Mouse (Mus musculus) Muller cell, postnatal 12 days (primary cell): ENCODE measurements around the gene Zfp579.

Experiments
- DNase-seq: peaks from one replicate; pipeline ENCODE4 v3.0.0-alpha.2; 2015; ENCODE audit errors: inconsistent ontology term

Gene Zfp579

GRCm38 (mm10) chr7:4957361-4957760 is 38.6 kb downstream of the Zfp579 start:
- no peak for DNase-seq

DNA sequence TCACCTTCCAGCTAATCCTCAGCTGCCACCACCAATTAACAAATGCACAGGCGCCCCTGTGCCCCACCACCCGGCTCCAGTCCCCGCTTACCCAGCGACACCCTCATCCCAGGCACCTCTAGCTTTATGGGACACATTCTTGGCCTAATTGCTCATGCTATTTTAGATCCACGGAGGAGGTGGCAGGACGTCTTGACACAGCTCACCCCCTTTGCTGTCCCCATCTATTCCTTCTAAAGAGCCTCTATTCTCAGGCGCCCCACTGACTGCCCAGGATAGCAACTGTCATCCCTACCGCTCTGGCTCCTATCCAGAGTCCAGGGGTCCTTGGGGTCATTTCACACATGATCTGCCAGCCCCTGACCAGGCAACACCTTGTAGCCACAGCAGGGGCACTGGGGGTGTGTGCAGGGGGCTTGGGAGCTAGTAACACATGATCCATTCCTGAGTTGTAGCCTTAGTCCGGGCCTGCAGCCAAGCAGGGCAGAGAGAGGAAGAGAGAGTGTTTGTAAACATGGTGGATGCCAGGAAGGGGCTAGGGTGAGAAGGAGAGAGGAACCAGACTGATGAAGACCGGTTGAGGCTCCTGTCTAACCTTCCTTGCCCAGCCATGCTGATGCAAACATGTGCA is 42.0 kb downstream of the Zfp579 start:
- DNase-seq, result no peak

DNA sequence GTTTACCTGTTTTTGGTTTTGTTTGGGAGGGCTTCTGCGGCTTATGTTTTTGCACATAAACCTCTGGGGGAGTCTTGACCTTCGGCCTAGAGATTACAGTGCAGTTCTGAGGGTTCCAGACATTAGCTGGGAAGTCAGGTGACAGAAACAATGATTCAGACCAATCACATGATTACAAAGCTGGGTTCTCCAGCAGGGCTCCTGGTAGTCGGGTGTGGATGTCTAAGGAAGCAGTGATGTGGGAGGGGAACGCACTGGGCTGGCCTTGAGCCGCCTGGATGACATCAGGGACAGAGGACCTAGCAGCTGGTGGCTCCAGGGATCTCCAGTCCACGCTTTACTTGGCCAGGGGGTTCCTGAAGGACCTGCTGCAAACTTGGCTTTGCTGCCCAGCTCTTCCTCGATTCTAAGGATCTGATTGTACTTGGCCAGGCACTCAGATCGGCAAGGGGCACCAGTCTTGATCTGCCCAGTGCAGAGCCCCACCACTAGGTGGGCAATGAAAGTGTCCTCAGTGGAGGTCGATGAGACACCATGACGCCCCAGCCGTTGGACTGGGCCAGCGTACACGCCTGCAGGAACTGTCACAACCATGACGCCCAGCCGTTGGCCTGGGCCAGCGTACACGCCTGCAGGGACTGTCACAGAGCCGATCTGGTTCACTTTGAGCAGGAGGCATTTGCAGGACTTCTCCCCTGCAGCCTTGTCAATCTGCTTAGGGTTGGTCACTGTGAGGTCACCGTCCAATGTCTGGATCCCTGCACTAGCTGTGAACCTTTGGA is 45.2 kb downstream of the Zfp579 start:
- DNase-seq, result no peak

GRCm38 (mm10) chr7:4948386-4948785 is 47.6 kb downstream of the Zfp579 start:
- DNase-seq, result no peak

GRCm38 (mm10) chr7:4947855-4948254 is 48.1 kb downstream of the Zfp579 start:
- DNase-seq, result no peak

DNA sequence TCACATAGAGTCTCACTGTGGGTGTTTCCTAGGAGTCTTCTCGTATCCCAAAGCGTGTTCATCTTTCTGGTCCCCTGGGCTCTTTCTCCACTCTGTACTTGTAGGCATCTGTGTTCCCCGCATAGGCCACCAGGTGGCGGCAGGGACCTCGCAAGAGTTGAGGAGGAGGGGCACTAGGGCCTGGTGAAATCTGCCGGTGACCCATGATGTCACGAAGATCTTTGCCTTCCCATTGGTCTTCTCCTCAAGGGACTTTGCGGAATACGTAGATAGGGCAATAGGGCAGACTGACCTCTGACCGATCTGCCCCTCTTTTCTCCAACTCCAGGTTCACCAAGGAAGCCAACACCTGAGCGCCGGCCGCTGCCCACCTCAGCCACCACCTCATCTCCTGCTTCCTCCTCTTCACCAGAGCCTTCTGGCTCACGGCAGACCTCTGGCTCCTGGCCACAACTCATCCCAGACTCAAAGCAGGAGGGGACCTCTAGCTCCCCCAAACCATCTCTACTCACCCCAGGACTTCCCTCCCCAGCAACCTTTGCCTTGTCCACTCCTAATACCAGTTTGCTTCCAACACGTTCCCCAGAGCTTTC is 52.6 kb downstream of the Zfp579 start:
- peak; percentile 93 for DNase-seq

GRCm38 (mm10) chr7:4942673-4943072 is 53.3 kb downstream of the Zfp579 start:
- no peak for DNase-seq

GRCm38 (mm10) chr7:4940068-4940479 is 55.9 kb downstream of the Zfp579 start:
- peak; percentile 76 for DNase-seq

- DNase-seq, result peak; percentile 22
Observed at GRCm38 (mm10) chr7:4938456-4938855, 57.5 kb downstream of the Zfp579 start.

DNA sequence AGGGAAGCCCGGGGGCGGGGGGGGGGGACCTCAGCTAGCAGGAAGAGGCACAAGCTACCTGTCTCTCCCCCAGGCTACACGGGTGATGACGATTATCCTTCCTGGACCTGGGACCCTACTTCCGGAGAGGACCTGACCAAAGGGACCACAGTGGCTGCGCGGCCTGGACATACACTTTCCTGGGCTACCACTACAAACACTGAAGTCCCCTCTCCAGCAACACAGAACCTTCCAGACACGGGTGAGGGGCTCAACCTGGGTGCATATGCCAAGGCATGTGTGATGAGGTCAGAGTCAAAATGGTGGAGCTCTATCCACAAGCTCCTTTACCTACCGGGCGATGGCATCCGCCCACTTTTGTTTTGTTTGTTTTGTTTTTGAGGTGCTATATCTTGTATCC is 58.6 kb downstream of the Zfp579 start:
- DNase-seq, result no peak

GRCm38 (mm10) chr7:4936832-4937231 is 59.1 kb downstream of the Zfp579 start:
- no peak for DNase-seq

DNA sequence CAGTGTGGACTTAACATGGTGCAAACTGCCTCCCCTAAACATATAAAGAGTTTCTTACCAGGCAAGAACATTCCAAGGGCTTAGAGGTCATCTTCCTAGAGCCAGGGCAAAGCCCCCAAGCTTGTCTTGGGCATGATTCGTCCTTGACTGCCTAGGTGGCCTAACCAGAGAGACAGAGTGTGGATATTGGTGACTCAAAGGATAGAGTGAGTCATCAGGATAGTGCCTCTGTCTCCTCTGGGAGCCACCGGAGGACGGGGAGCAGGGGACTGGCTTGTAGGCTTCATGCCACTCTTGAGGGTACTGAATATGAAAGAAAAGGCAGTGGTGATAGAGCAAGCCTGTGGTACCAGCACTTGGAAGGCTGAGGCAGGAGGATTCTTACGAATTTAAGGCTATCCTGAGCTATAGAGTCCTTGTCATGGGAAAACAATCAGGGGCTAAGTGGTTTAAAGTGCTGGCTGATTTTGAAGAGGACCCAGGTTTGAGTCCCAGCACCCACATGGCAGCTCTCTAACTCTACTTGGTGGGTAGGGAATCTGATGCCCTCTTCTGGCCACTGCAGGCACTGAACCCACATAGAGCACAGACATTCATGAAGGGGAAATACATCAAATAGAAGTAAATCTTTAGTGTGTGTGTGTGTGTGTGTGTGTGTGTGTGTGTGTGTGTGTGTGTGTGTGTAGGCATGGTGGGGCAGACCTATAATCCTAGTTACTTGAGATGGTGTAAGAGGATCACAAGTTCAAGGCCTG is 61.6 kb downstream of the Zfp579 start:
- no peak for DNase-seq
